Mouse (Mus musculus): ENCODE data around the gene D5Ertd579e.

The D5Ertd579e gene

GRCm38 (mm10) chr5:36720219-36720618, 24.4 kb upstream of the D5Ertd579e start:
- DNase-seq = no peak

GRCm38 (mm10) chr5:36719601-36720000, 23.8 kb upstream of the D5Ertd579e start:
- DNase-seq = no peak

- DNase-seq = no peak
Observed at GRCm38 (mm10) chr5:36719135-36719534, 23.3 kb upstream of the D5Ertd579e start.

- DNase-seq = no peak
Observed at GRCm38 (mm10) chr5:36717889-36718288, 22.1 kb upstream of the D5Ertd579e start.

GRCm38 (mm10) chr5:36716816-36717215, 21.0 kb upstream of the D5Ertd579e start:
- DNase-seq = no peak

GRCm38 (mm10) chr5:36714832-36715231, 19.0 kb upstream of the D5Ertd579e start:
- no peak for DNase-seq

- no peak for DNase-seq
Observed at GRCm38 (mm10) chr5:36713693-36714092, 17.9 kb upstream of the D5Ertd579e start.

- peak; percentile 98 for DNase-seq
Observed at GRCm38 (mm10) chr5:36712553-36713534, 17.0 kb upstream of the D5Ertd579e start.

- DNase-seq = no peak
Observed at GRCm38 (mm10) chr5:36711863-36712262, 16.0 kb upstream of the D5Ertd579e start.

- no peak for DNase-seq
Observed at GRCm38 (mm10) chr5:36705792-36706191, 10.0 kb upstream of the D5Ertd579e start.

- no peak for DNase-seq
Observed at GRCm38 (mm10) chr5:36705390-36705789, 9.6 kb upstream of the D5Ertd579e start.

- DNase-seq = no peak
Observed at GRCm38 (mm10) chr5:36704684-36705083, 8.9 kb upstream of the D5Ertd579e start.

GRCm38 (mm10) chr5:36700939-36701620, 5.3 kb upstream of the D5Ertd579e start:
- DNase-seq = peak; percentile 57

- DNase-seq = no peak
Observed at GRCm38 (mm10) chr5:36698689-36699088, 2.9 kb upstream of the D5Ertd579e start.

- DNase-seq = peak; percentile 71
Observed at GRCm38 (mm10) chr5:36698067-36698670, 2.3 kb upstream of the D5Ertd579e start.

GRCm38 (mm10) chr5:36696504-36697300, 878 bp upstream of the D5Ertd579e start:
- peak; percentile 91 for DNase-seq

GRCm38 (mm10) chr5:36695005-36695404, 819 bp downstream of the D5Ertd579e start:
- DNase-seq = no peak

GRCm38 (mm10) chr5:36693651-36694050, 2.2 kb downstream of the D5Ertd579e start:
- no peak for DNase-seq

- DNase-seq = no peak
Observed at GRCm38 (mm10) chr5:36691423-36691822, 4.4 kb downstream of the D5Ertd579e start.

- DNase-seq = no peak
Observed at GRCm38 (mm10) chr5:36685170-36685569, 10.7 kb downstream of the D5Ertd579e start.

- DNase-seq = no peak
Observed at GRCm38 (mm10) chr5:36683586-36683985, 12.2 kb downstream of the D5Ertd579e start.

- DNase-seq = no peak
Observed at GRCm38 (mm10) chr5:36681219-36681618, 14.6 kb downstream of the D5Ertd579e start.
